Mouse (Mus musculus) activated CD4-positive, CD25-positive, alpha-beta regulatory T cell, adult 9 weeks (primary cell): Measurements from ENCODE around the gene Fam234a. TPM values are rescaled to one million over a fixed set of nuclear protein-coding genes. Genes with fewer than 3 reads are reported as not detected.

Experiments
- polyA plus RNA-seq: library from polyadenylated mRNA; unstranded; fragments of 100-300 nt; shearing (Covaris generic); gene quantifications from one replicate; pipeline ENCODE4 v1.2.1, GENCODE M21; 2017

Gene Fam234a
- 26.4 TPM for polyA plus RNA-seq

DNA sequence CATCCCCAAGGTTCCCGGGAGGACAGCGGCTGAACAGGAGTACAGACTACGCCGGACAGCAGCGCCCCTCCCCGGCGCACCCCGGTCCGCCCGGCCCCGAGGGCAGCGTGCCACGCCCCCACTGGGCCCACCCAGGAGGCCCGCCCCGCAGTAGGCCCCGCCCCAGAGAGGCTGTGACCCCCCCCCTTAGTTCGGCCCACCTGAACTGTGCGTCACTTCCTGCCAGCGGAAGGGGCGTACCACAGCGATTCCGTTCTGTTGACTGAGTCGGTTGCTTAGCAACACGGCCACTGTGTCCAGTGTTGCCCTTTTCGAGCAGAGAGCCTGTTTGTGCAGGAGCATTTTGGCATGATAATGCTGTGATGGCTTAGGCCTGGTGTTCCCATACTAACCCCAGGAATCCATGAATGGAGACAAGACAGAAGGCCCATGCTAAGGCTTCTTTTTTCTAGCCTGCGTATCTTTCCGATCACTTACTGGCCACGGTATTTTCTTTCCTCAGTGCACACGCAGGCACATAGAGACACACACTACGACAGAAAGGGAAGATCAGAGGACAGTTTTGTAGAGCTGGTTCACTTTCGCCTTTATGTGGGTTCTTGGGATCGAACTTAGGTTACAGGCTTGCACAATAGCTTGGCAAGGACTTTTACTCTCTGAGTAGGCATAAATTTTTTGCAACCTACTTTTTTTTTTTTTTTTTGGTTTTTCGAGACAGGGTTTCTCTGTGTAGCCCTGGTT lies at the start of gene Fam234a:
Fam234a (minus strand) TSS at position 142 of the 741 bp plus-strand sequence.

GRCm38 (mm10) chr17:26252539-26253251 lies 8.7 kb upstream of the Fam234a start, which contains the start of gene Luc7l:
Luc7l (plus strand) TSS chr17:26252896.

DNA sequence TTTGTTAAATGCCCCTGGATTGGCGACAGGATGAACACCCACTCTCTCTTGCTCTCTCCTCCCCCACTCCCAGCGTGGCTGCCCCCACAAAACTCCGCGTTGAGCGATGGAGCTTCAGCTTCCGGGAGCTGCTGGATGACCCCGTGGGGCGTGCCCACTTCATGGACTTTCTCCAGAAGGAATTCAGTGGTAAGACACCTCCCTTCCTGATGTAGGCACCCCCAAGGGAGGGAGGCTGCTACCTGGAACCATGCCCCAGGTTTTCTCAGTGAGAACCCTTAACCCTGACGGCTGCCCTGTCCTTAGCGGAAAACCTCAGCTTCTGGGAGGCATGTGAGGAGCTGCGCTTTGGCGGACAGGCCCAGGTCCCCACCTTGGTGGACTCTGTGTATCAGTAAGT lies 36.4 kb downstream of the Fam234a start, which contains the start of gene Arhgdig:
Arhgdig (minus strand) TSS at position 101 of the 400 bp plus-strand sequence.

DNA sequence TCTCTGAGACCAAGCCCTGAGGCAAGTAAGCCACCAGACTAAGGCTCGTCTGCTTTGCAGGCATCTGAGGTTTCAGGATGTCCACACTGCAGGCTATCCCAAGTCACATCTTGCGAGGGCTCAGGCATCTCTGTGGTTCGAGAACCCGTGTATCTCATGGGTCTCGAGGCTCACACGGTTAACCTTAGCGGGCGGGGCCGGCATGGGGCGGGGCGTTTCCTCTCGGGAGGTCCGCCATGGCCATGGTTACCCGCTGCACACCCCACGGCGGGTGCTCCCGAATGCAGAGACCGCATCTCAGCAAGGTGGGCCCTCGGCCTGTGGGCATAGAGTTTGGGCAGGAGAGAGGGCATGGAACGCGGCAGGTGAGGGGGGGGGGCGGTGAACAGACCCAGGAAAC lies 41.3 kb downstream of the Fam234a start, which contains the start of gene Rgs11:
Rgs11 (plus strand) TSS at position 215 of the 400 bp plus-strand sequence.

GRCm38 (mm10) chr17:26198892-26199291 lies 45.1 kb downstream of the Fam234a start, which contains the start of gene Pdia2:
Pdia2 (minus strand) TSS chr17:26199087.

Other genes starting within 250 kb of the Fam234a start
- 2.0 TPM for gene Rab11fip3, start 174.7 kb downstream of the Fam234a start, polyA plus RNA-seq
- 37.5 TPM for gene Decr2, start 153.9 kb downstream of the Fam234a start, polyA plus RNA-seq
- 0.89 TPM for gene Nme4, start 148.6 kb downstream of the Fam234a start, polyA plus RNA-seq
- gene Tmem8, start 130.9 kb downstream of the Fam234a start, polyA plus RNA-seq, result 4.4 TPM
- 82.4 TPM for gene Mrpl28, start 120.7 kb downstream of the Fam234a start, polyA plus RNA-seq
- 7.7 TPM for gene Axin1, start 105.6 kb downstream of the Fam234a start, polyA plus RNA-seq
- gene Pdia2, start 45.2 kb downstream of the Fam234a start, polyA plus RNA-seq, result not detected
- gene Rgs11, start 41.3 kb downstream of the Fam234a start, polyA plus RNA-seq, result 8.3 TPM
- gene Arhgdig, start 36.5 kb downstream of the Fam234a start, polyA plus RNA-seq, result not detected
- gene Luc7l, start 8.7 kb upstream of the Fam234a start, polyA plus RNA-seq, result 108 TPM
- gene Neurl1b, start 170.6 kb upstream of the Fam234a start, polyA plus RNA-seq, result not detected